Mouse (Mus musculus): ENCODE data around the gene Hmbs. TPM values are rescaled to one million over a fixed set of nuclear protein-coding genes. Genes with fewer than 3 reads are reported as not detected.
A peak's percentile ranks its signal among the peaks of the same experiment; 100 is the strongest.

Gene Hmbs
- total RNA-seq (2012; rRNA removed), result 74.0 and 80.9 TPM in 2 replicates
- total RNA-seq (2014; rRNA removed), result 73.7 and 75.2 TPM in 2 replicates
- 65.0 and 65.1 TPM in 2 replicates for polyA plus RNA-seq (2012; ENCODE audit: insufficient read length, low read depth)

DNA sequence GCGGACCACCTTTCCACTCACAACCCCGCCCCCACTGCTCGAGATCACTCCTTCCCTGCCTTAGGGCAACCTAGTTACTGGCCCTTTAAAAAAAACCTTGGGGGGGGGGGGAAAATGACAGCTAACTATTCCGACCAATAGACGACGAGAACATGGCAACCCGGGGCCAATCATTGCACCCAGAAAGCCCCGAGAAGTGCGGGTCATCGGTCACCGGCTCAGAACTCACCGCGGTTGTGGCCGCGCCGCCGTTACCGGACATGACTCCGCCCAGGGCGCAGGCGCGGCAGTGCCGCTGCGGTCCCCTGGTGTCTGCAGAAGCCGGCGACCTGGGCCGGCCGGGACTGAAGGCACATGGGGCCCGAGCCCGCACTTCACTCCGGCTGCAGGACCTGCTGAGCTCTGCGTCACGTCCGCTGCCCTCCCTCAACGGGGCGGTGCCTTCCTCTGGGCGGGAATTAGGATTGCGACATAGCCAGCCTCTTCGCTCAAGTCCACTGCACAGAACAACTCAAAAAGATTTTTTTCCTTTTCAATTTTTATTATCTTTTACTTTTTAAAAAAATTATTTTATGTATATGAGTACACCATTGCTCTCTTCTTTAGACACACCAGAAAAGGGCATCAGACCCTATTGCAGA, at the start of gene Hmbs:
Gene Hmbs, minus strand, starts transcription at position 448 of the 641 bp plus-strand sequence.
- peak; percentile 93 for DNase-seq (ENCODE audit: extremely low read depth)
- in situ Hi-C loops (cut with MboI; ENCODE audit: low pct_ligation_motif_present, low pct_unique_long_range_greater_than_20kb, low sequenced_read_pairs) (loop anchor here (5.0 kb wide), 2 partner anchors 52 to 53 kb away; partner anchors contain the start of gene Slc37a4), dilution Hi-C loops (cut with MboI; ENCODE audit: extremely low pct_ligation_motif_present, extremely low pct_unique_long_range_greater_than_20kb, low sequenced_read_pairs) (no loop called here)
- Histone ChIP-seq H3K9ac (ENCODE audit: insufficient read depth, low read depth) (peak within 1 kb of the TSS; percentile 64), H3K4me3 (replicated peaks in 1 of 3; ENCODE audit: low read depth in 2 of 3, low read length in 2 of 3, poor library complexity in 1 of 3) (peak within 1 kb of the TSS; percentile 68 to 75 (median 70)), H3K9me3 (replicated peaks; ENCODE audit: low read length) (peaks cover 5% of the 10 kb centered on the region), H3K27me3 (replicated peaks) (no peaks in the 10 kb centered on the region), H3K79me2 (replicated peaks; ENCODE audit: control insufficient read depth, extremely low read depth, insufficient read depth, poor library complexity, severe bottlenecking) (peaks cover 5% of the 10 kb centered on the region), H3K4me2 (ENCODE audit: insufficient read depth, low read depth, poor library complexity, severe bottlenecking) (peak within 1 kb of the TSS; percentile 88), H3K27ac (ENCODE audit: insufficient read depth, low read depth) (peak within 1 kb of the TSS; percentile 77), H3K4me1 (ENCODE audit: control insufficient read depth in 1 of 2, insufficient read depth in 2 of 2) (peaks cover 4 to 32% of the 10 kb centered on the region in 2 experiments; a peak in 2 of 4 replicates), H3K36me3 (replicated peaks in 1 of 2; ENCODE audit: control insufficient read depth in 1 of 2, insufficient read depth in 1 of 2, low read length in 1 of 2) (peaks cover 41 to 66% of the 10 kb centered on the region in 2 experiments)
- peak; percentile 88 for TF ChIP-seq POLR2A (IDR thresholded peaks at IDR 0.05; ENCODE audit: low read depth, low read length)
- TF ChIP-seq GABPA (IDR thresholded peaks at IDR 0.05; ENCODE audit: insufficient replicate concordance, low read depth, low read length), result no peak
- no peak for TF ChIP-seq MAFK (IDR thresholded peaks at IDR 0.05; ENCODE audit: insufficient replicate concordance, low read length)
- peak; percentile 91; the same call in 1 of the 2 replicates for TF ChIP-seq SIN3A (IDR thresholded peaks at IDR 0.05; ENCODE audit: low read length)
- TF ChIP-seq NRF1 (IDR thresholded peaks at IDR 0.05; ENCODE audit: low read depth, low read length), result peak; percentile 76
- peak; percentile 93; the same call in 1 of the 2 replicates for TF ChIP-seq E2F4 (IDR thresholded peaks at IDR 0.05; ENCODE audit: insufficient replicate concordance, low read depth, low read length)
- peak; percentile 60; the same call in 1 of the 2 replicates for TF ChIP-seq MYC (IDR thresholded peaks at IDR 0.05; ENCODE audit: low read depth, low read length)
- TF ChIP-seq MXI1 (IDR thresholded peaks at IDR 0.05; ENCODE audit: low read depth, low read length), result peak; percentile 55; the same call in 1 of the 2 replicates
- TF ChIP-seq SMC3 (IDR thresholded peaks at IDR 0.05; ENCODE audit: low read depth, low read length), result no peak
- TF ChIP-seq MAZ (IDR thresholded peaks at IDR 0.05; ENCODE audit: low read depth, low read length), result peak; percentile 98
- TF ChIP-seq TBP (conservative IDR thresholded peaks at IDR 0.05; ENCODE audit: low read depth, low read length), result peak; percentile 54; the same call in 1 of the 2 replicates
- peak; percentile 90 for TF ChIP-seq CHD2 (IDR thresholded peaks at IDR 0.05; ENCODE audit: low read length)
- TF ChIP-seq HCFC1 (IDR thresholded peaks at IDR 0.05; ENCODE audit: low read depth, low read length), result peak; percentile 72
- TF ChIP-seq RAD21 (IDR thresholded peaks at IDR 0.05; ENCODE audit: low read depth, low read length), result no peak
- TF ChIP-seq TCF12 (IDR thresholded peaks at IDR 0.05; ENCODE audit: low read depth, low read length), result peak; percentile 45; the same call in 1 of the 2 replicates
- peak; percentile 82 for TF ChIP-seq ZNF384 (IDR thresholded peaks at IDR 0.05; ENCODE audit: low read depth, low read length)
- TF ChIP-seq NELFE (IDR thresholded peaks at IDR 0.05; ENCODE audit: low read depth, low read length), result peak; percentile 78
- TF ChIP-seq JUND (conservative IDR thresholded peaks at IDR 0.05; ENCODE audit: low read depth, low read length), result no peak

DNA sequence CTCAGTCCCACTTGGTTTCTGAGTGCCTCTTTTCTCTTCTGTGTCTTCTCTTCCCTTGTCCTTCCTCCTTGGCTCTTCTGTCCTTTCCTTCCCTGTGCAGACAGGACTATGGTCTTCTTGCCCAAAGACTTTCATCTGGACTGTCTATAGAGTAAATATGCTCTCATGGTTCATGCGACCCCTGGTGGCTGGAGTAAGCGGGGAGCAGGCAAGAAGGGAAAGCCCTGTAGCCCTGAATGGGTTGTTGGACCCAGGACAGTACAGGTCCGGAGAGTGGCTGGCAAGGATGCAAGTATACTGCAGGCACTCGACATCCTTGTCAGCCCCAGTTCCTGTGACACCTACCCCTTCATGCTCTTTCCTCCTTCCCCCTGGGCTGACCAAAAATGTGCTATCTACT, 47.4 kb upstream of the Hmbs start:
- Histone ChIP-seq H3K27me3 (replicated peaks) (no peaks in the 10 kb centered on the region), H3K36me3 (replicated peaks in 1 of 2; ENCODE audit: control insufficient read depth in 1 of 2, insufficient read depth in 1 of 2, low read length in 1 of 2) (peaks cover 45 to 64% of the 10 kb centered on the region in 2 experiments), H3K9me3 (replicated peaks; ENCODE audit: low read length) (no peaks in the 10 kb centered on the region), H3K4me3 (replicated peaks in 1 of 3; ENCODE audit: low read depth in 2 of 3, low read length in 2 of 3, poor library complexity in 1 of 3) (no peak overlapping the region), H3K9ac (ENCODE audit: insufficient read depth, low read depth) (no peak overlapping the region), H3K4me2 (ENCODE audit: insufficient read depth, low read depth, poor library complexity, severe bottlenecking) (no peak overlapping the region), H3K4me1 (ENCODE audit: control insufficient read depth in 1 of 2, insufficient read depth in 2 of 2) (peaks cover 2 to 24% of the 10 kb centered on the region in 2 experiments; a peak in 3 of 4 replicates), H3K79me2 (replicated peaks; ENCODE audit: control insufficient read depth, extremely low read depth, insufficient read depth, poor library complexity, severe bottlenecking) (no peaks in the 10 kb centered on the region), H3K27ac (ENCODE audit: insufficient read depth, low read depth) (no peak overlapping the region)
- no peak for TF ChIP-seq USF1 (IDR thresholded peaks at IDR 0.05; ENCODE audit: low read depth, low read length)
- peak; percentile 72 to 75 for TF ChIP-seq CTCF (conservative IDR thresholded peaks at IDR 0.05 in 1 of 2, IDR thresholded peaks at IDR 0.05 in 1 of 2; ENCODE audit: low read depth in 2 of 2, low read length in 2 of 2)
- TF ChIP-seq NELFE (IDR thresholded peaks at IDR 0.05; ENCODE audit: low read depth, low read length), result no peak; the same call in 1 of the 2 replicates
- TF ChIP-seq IRF4 (IDR thresholded peaks at IDR 0.05; ENCODE audit: low read depth, low read length), result no peak
- TF ChIP-seq SMC3 (IDR thresholded peaks at IDR 0.05; ENCODE audit: low read depth, low read length), result peak; percentile 69
- TF ChIP-seq RAD21 (IDR thresholded peaks at IDR 0.05; ENCODE audit: low read depth, low read length), result peak; percentile 21
- in situ Hi-C loops (cut with MboI; ENCODE audit: low pct_ligation_motif_present, low pct_unique_long_range_greater_than_20kb, low sequenced_read_pairs), result no loop called here
- dilution Hi-C loops (cut with MboI; ENCODE audit: extremely low pct_ligation_motif_present, extremely low pct_unique_long_range_greater_than_20kb, low sequenced_read_pairs), result no loop called here
- peak; percentile 61 for DNase-seq (ENCODE audit: extremely low read depth)

All from CH12.LX (cell line).